Mouse (Mus musculus) left cerebral cortex, adult 11 months (tissue): ENCODE measurements at regions not wholly inside any gene's neighbourhood (a gene's known extent, or its start where the extent isn't known, plus 50 kb on each side); places are given as distances from the start of the nearest gene placed in this dataset.

Experiments
- DNase-seq: peaks from one replicate; pipeline ENCODE4 v3.0.0; 2022; ENCODE audit warnings: low spot score

GRCm38 (mm10) chr3:8004271-8004670 is 1384.0 kb upstream of the 1700008P02Rik start:
- DNase-seq, result no peak

DNA sequence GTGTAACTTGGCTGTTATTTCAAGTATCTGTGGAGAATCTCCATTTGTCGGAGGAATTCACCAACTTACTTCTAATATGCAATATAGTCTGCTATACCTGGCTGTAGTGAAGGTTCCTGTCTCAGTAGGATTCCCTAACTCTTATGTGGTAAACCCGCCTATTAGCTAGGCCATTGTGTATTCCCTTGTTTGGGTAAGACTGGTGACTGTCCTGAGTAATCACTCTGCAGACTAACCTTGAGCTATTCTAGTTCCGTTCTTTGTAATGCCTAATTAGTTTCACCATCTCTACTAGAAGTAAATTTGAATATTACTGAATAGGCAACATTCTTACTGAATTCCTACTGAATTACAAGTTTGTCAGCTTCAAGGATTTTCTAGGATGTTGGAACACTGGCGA is 1380.8 kb upstream of the 1700008P02Rik start:
- no peak for DNase-seq

DNA sequence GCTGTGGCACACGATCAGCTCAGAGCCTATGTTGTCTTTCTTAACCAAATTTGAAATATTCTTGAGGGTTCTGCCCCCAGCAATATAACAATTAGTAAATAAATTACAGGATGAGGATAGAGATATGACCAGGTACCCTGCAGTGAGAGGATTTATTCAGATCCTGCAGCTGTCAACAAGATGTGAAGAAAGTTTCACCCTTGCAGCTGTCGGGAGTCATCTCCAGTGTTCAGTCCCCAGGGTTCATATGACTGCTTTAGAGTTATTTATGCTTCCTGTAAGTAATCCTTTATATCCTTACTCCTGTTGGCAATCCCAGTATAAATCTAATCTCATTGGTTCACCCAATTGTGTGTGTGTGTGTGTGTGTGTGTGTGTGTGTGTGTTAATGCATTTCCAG is 1372.1 kb upstream of the 1700008P02Rik start:
- no peak for DNase-seq

DNA sequence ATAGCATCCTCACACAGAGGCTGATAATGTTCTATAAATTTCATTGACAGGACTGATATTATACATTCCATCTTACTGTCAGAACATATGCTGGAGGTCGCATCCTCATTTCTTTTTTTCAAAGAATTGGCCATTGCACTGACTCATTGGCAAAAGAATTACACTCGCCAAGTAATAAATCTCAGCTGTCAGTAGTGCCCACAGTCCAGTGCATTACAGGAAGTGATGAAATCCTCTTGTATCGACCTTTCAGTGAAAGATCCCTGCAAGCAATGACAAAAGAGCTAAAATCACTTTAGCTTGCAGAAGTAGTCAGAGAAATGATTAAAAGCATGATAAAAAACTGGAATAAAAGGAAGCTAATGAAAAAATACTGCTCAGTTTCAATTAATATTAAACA is 1353.0 kb upstream of the 1700008P02Rik start:
- no peak for DNase-seq

- no peak for DNase-seq
Measured at GRCm38 (mm10) chr3:7953911-7954310, 1333.7 kb upstream of the 1700008P02Rik start.

DNA sequence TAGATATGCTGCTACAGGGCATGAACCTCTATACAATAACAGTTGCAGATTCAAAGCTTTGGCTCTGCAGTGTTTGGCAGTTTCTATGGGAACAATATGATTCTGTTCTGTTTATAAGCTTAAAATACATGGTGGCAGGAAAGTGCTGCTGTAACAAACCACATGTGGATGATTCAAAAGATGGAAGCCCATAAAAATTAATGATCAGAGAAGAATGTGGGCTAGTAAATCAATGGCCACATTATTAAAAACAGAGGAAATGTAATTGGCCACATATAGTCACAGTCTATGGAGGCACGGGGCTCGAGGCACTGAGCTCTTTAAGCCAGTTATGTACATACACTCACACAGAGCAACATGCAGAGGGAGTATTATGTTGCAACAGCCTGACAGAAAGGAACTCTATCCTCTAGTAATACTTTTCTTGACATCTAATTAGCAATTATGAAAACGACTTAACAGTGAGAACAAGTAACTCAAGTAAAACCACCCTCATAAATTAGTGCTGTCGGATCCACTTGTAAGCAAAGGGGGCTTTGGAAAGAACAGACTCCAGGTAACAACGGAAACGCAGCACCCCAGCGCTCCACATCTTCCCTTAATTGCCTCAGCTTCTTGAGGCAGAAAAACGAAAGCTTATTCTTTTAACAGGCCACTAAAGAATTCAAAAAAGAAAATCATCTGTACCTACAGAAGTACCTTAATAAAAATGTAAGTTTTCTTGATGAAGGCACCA is 1323.6 kb upstream of the 1700008P02Rik start:
- DNase-seq, result no peak
